In the genomic region with DNA sequence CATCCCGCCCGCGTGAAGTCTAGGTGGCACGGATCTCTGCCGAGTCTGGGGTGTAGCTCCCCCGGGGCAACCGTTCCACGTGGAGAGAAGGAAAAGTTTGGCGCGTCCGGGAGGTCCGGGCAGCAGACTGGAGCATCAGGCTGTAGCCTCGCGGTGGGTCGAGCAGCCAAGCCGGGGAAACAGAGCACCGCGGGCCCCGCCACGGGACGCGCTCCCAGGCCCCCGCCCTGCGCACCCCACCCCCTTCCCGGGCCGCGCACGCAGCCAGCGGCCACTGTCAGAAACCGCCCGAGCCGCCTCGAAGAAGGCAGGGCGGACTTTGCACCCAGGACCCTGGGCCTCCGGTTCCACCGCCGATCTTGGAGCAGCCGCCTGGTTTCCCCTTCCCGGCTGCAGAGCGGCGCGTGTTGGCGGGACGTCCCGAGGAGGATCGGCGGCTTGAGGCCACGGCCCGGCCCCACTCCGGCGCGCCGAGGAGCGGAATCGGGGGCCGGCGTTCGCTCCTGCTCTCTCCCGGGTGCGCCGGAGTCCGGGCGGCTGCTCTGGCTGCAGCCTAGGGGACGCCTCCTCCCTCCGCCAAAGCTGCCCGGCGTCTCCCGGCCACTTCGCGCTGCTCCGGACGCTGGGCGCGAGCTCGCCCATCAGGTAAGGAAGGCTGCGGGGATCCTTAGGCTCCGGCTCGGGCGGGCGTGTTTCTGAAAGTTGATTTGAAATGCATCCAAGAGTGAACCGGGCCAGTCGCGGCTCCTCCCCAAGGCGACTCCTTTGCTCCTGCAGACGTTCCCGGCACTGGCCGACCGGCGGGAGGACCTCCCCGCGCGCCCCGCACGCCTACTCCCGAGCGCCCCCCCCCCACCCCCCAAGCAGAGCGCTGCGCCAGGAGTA, we compare ENCODE assay signal across 8 mouse cellular contexts. TPM values are rescaled to one million over a fixed set of nuclear protein-coding genes. Genes with fewer than 3 reads are reported as not detected.
DNase-seq lines count a peak whose midpoint lies in the region; ATAC-seq and TF ChIP-seq lines count a peak whose summit lies in the region.

No protein-coding gene starts in this region.

- H3K9ac ChIP-seq in ES-E14 (ENCODE audit: insufficient read depth, low read depth, low read length, poor library complexity, severe bottlenecking) = peak overlapping the region; percentile 63
- no peak overlapping the region for H3K9ac ChIP-seq in liver, postnatal 0 days (replicated peaks)
- H3K9ac ChIP-seq in stomach, embryonic 16.5 days (ENCODE audit: low read length) = peak overlapping the region; percentile 61

- in situ Hi-C loops in ES-E14 (cut with MboI; ENCODE audit: low sequenced_read_pairs in 2 of 2, unreplicated experiment in 2 of 2) = no loop called here

- intact Hi-C loops in gastrocnemius, adult 2 months (cut with DNase I) = no loop called here

- H3K4me1 ChIP-seq in ES-E14 (ENCODE audit: control insufficient read depth in 2 of 2, insufficient read depth in 2 of 2, low read length in 2 of 2, poor library complexity in 1 of 2) = peaks cover 0 to 4% of the 10 kb centered on the region in 2 experiments; a peak in 1 of 4 replicates
- H3K4me1 ChIP-seq in liver, postnatal 0 days (ENCODE audit: insufficient read depth) = no peaks in the 10 kb centered on the region
- peaks cover 8% of the 10 kb centered on the region for H3K4me1 ChIP-seq in stomach, embryonic 16.5 days (ENCODE audit: control insufficient read depth, insufficient read depth, low read length)

- H3K27ac ChIP-seq in ES-E14 (ENCODE audit: insufficient read depth, low read depth, low read length, poor library complexity, severe bottlenecking) = no peak overlapping the region
- H3K27ac ChIP-seq in gastrocnemius, adult 2 months = peak overlapping the region; percentile 72
- H3K27ac ChIP-seq in liver, postnatal 0 days (ENCODE audit: low read depth) = no peak overlapping the region
- no peak overlapping the region for H3K27ac ChIP-seq in stomach, embryonic 16.5 days (ENCODE audit: low read length)

- no peaks in the 10 kb centered on the region for H3K9me3 ChIP-seq in ES-E14 (ENCODE audit: control insufficient read depth, insufficient read depth, low read depth, low read length)
- H3K9me3 ChIP-seq in liver, postnatal 0 days (ENCODE audit: low read length) = no peaks in the 10 kb centered on the region
- no peaks in the 10 kb centered on the region; the same call in 1 of the 2 replicates for H3K9me3 ChIP-seq in stomach, embryonic 16.5 days (replicated peaks; ENCODE audit: control insufficient read depth, low read length)

- H3K4me3 ChIP-seq in ES-E14 (ENCODE audit: insufficient read depth in 1 of 2, low read depth in 1 of 2, low read length in 2 of 2, poor library complexity in 1 of 2, severe bottlenecking in 1 of 2) = peak overlapping the region; percentile 61 to 62
- peak overlapping the region; percentile 66 for H3K4me3 ChIP-seq in gastrocnemius, adult 2 months
- H3K4me3 ChIP-seq in liver, postnatal 0 days (ENCODE audit: low read depth, low read length) = peak overlapping the region; percentile 37
- H3K4me3 ChIP-seq in stomach, embryonic 16.5 days (replicated peaks; ENCODE audit: low read length) = peak overlapping the region; percentile 54

- WGBS in liver, postnatal 0 days (ENCODE audit: insufficient replicate concordance) = under 1% methylated on average over 83 of the region's 98 CpGs
- WGBS in stomach, embryonic 16.5 days = under 1% methylated on average over 98 of the region's 98 CpGs

- H3K27me3 ChIP-seq in liver, postnatal 0 days (ENCODE audit: insufficient read depth, low read length) = peaks cover 76% of the 10 kb centered on the region
- peaks cover 74% of the 10 kb centered on the region for H3K27me3 ChIP-seq in stomach, embryonic 16.5 days (ENCODE audit: control insufficient read depth, insufficient read depth, low read length)

- no peak for TF ChIP-seq EP300 in liver, postnatal 0 days (IDR thresholded peaks at IDR 0.05; ENCODE audit: low read depth)

- peak overlapping the region; percentile 64 for H3K4me2 ChIP-seq in liver, postnatal 0 days (ENCODE audit: low read depth, low read length)
- H3K4me2 ChIP-seq in stomach, embryonic 16.5 days (ENCODE audit: low read depth, low read length) = peak overlapping the region; percentile 95

- DNase-seq in ES-E14 (ENCODE audit: low read depth, low spot score) = no peak
- peak; percentile 44 for DNase-seq in adrenal gland, adult 2 months
- DNase-seq in gastrocnemius, adult 2 months = peak; percentile 70
- peak; percentile 36 for DNase-seq in kidney, adult 11 months
- DNase-seq in liver, postnatal 0 days = no peak
- no peak for DNase-seq in layer of hippocampus, postnatal 25 days (ENCODE audit: extremely low spot score in 1 of 2, low spot score in 1 of 2)

- ATAC-seq in liver, postnatal 0 days = no peak
- ATAC-seq in stomach, embryonic 16.5 days (ENCODE audit: insufficient read depth, low FRiP score) = peak; percentile 74
- no peak for ATAC-seq in erythroblast, adult 5-6 weeks (replicated peaks; ENCODE audit: low FRiP score, poor library complexity, severe bottlenecking)

- H3K36me3 ChIP-seq in ES-E14 (ENCODE audit: control insufficient read depth, insufficient read depth, low read length, poor library complexity, severe bottlenecking) = no peaks in the 10 kb centered on the region
- H3K36me3 ChIP-seq in liver, postnatal 0 days (replicated peaks; ENCODE audit: insufficient read depth, low read length) = no peaks in the 10 kb centered on the region
- H3K36me3 ChIP-seq in stomach, embryonic 16.5 days (ENCODE audit: control insufficient read depth, insufficient read depth, low read length) = no peaks in the 10 kb centered on the region

- TF ChIP-seq CTCF in gastrocnemius, adult 2 months (IDR thresholded peaks at IDR 0.05) = no peak
- no peak for TF ChIP-seq CTCF in liver, postnatal 0 days (IDR thresholded peaks at IDR 0.05; ENCODE audit: low read depth)

TF ChIP-seq in ES-E14, 5 proteins besides CTCF, POLR2A, EP300 and RAD21:
- TF ChIP-seq HCFC1 (IDR thresholded peaks at IDR 0.05; ENCODE audit: borderline replicate concordance, insufficient read depth, low read length) (no peak), MAFK (IDR thresholded peaks at IDR 0.05; ENCODE audit: insufficient read depth, low read depth, low read length) (no peak)

RNA-seq across cellular contexts. Expression of a gene that starts 0.4 kb away (rescaled TPM):
- total RNA-seq in ES-E14 (2012; rRNA removed) = 1.4 and 2.0 TPM in 2 replicates
- under 1 TPM in 1 of 2 experiments, not detected in 1; 0.14 TPM for total RNA-seq in adrenal gland, adult 2 months (2021)
- polyA plus RNA-seq in adrenal gland, adult 2 months (2012; rRNA removed) = not detected in 2 replicates
- total RNA-seq in gastrocnemius, adult 2 months (2021) = under 1 TPM; 0.14 to 0.20 TPM
- polyA plus RNA-seq in liver, postnatal 0 days (2015; fragmentation: Nextera tagmentation; extraction: Ambion mirVana) = not detected in 2 replicates
- 0.10 and 0.11 TPM in 2 replicates for polyA plus RNA-seq in stomach, embryonic 16.5 days (2015; fragmentation: Nextera tagmentation; extraction: Ambion mirVana)
- total RNA-seq in layer of hippocampus, postnatal 25 days (2021) = under 1 TPM; 0.07 to 0.09 TPM
- not detected in 2 replicates for total RNA-seq in erythroblast, adult 5-6 weeks (2015; ENCODE audit: low replicate concordance)
- not detected in 2 replicates for total RNA-seq in erythroblast, adult 5-6 weeks (2017; ENCODE audit: low replicate concordance)

Comparison
In these comparisons a context has a peak if more than half of its experiments do, and no peak if none do; other contexts are left out.
1. DNase-seq: peak in adrenal gland, adult 2 months (single experiment), gastrocnemius, adult 2 months (single experiment) and kidney, adult 11 months (single experiment); none in ES-E14 (single experiment), liver, postnatal 0 days (single experiment) and layer of hippocampus, postnatal 25 days (0 of 2).
2. Peak in every context shown above with its lines, with median percentiles within 50 percentile points of each other: H3K4me3 ChIP-seq.